Mouse (Mus musculus): ENCODE data around the gene Dnajb4. TPM values are rescaled to one million over a fixed set of nuclear protein-coding genes. Genes with fewer than 3 reads are reported as not detected.

Gene Dnajb4
- polyA plus RNA-seq, 1 experiment = 1.4 TPM

DNA sequence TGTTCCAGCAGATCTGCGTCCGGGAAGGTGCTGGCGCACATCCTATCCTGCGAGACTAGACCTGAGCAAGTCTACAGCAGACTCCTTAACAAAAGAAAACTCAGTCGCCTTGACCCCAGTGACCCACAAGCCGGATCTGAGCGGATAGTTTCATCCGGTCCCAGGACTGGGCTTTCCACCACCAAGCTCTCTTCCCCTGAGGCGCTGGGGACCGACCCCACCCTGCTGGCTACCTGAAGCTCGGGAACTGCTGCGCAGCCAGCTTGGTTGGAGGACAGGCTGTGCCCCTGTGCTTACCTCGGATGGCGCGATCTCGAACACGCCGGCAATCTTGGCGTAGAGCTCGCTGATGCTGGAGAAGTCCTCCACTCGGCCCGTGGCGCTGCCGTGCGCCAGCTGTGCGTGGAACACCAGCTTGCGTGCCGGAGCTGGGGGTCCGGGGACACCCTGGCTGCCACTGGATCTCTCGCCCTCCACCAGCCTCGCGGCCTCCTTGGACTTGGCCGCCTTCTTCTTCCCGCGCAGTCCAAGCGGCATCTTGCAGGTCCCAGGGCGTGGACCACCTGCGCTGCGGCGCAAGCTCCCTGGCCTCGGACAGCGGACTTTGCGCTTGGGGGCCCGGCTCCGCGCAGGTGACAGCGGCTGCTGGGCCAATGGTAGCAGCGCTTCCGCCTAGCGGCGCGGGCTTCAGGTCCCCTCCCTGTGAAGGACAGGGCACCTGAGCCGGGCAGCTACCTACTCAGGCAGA is 44.6 kb downstream of the Dnajb4 start:
- WGBS = 3% methylated on average over 53 of the region's 53 CpGs
- peaks cover 11% of the 10 kb centered on the region for H3K4me1 ChIP-seq (ENCODE audit: control insufficient read depth, insufficient read depth, insufficient read length, low read length)
- peaks cover 3% of the 10 kb centered on the region; the same call in 1 of the 2 replicates for H3K36me3 ChIP-seq (ENCODE audit: control insufficient read depth, insufficient read depth, low read length)
- TF ChIP-seq POLR2A (IDR thresholded peaks at IDR 0.05; ENCODE audit: low read depth, low read length) (peak; percentile 68), CTCF (IDR thresholded peaks at IDR 0.05; ENCODE audit: extremely low read depth, insufficient read length, insufficient replicate concordance, low read depth, low read length) (no peak)
- peak overlapping the region; percentile 82 for H3K4me3 ChIP-seq (ENCODE audit: low read depth, low read length)
- no peaks in the 10 kb centered on the region for H3K27me3 ChIP-seq (ENCODE audit: control insufficient read depth, insufficient read depth, low read length)
- H3K27ac ChIP-seq (ENCODE audit: insufficient read depth, low read depth, low read length) = peak overlapping the region; percentile 98

GRCm38 (mm10) chr3:152165014-152165350 is 45.1 kb downstream of the Dnajb4 start:
- Histone ChIP-seq H3K4me1 (ENCODE audit: control insufficient read depth, insufficient read depth, insufficient read length, low read length) (peaks cover 15% of the 10 kb centered on the region), H3K36me3 (ENCODE audit: control insufficient read depth, insufficient read depth, low read length) (peaks cover 3% of the 10 kb centered on the region; the same call in 1 of the 2 replicates), H3K27me3 (ENCODE audit: control insufficient read depth, insufficient read depth, low read length) (no peaks in the 10 kb centered on the region), H3K4me3 (ENCODE audit: low read depth, low read length) (peak overlapping the region; percentile 82), H3K27ac (ENCODE audit: insufficient read depth, low read depth, low read length) (peak overlapping the region; percentile 98)
- 15% methylated on average over 9 of the region's 9 CpGs for WGBS
- TF ChIP-seq CTCF (IDR thresholded peaks at IDR 0.05; ENCODE audit: extremely low read depth, insufficient read length, insufficient replicate concordance, low read depth, low read length) (no peak), POLR2A (IDR thresholded peaks at IDR 0.05; ENCODE audit: low read depth, low read length) (no peak)

- peaks cover 16% of the 10 kb centered on the region for H3K4me1 ChIP-seq (ENCODE audit: control insufficient read depth, insufficient read depth, insufficient read length, low read length)
- 28% methylated on average over 8 of the region's 8 CpGs for WGBS
- H3K27me3 ChIP-seq (ENCODE audit: control insufficient read depth, insufficient read depth, low read length) = no peaks in the 10 kb centered on the region
- H3K4me3 ChIP-seq (ENCODE audit: low read depth, low read length) = peak overlapping the region; percentile 32; the same call in 1 of the 2 replicates
- TF ChIP-seq CTCF (IDR thresholded peaks at IDR 0.05; ENCODE audit: extremely low read depth, insufficient read length, insufficient replicate concordance, low read depth, low read length) (no peak), POLR2A (IDR thresholded peaks at IDR 0.05; ENCODE audit: low read depth, low read length) (no peak)
- H3K36me3 ChIP-seq (ENCODE audit: control insufficient read depth, insufficient read depth, low read length) = peaks cover 3% of the 10 kb centered on the region; the same call in 1 of the 2 replicates
- peak overlapping the region; percentile 42 for H3K27ac ChIP-seq (ENCODE audit: insufficient read depth, low read depth, low read length)
Observed at GRCm38 (mm10) chr3:152163320-152163719, 46.8 kb downstream of the Dnajb4 start.

DNA sequence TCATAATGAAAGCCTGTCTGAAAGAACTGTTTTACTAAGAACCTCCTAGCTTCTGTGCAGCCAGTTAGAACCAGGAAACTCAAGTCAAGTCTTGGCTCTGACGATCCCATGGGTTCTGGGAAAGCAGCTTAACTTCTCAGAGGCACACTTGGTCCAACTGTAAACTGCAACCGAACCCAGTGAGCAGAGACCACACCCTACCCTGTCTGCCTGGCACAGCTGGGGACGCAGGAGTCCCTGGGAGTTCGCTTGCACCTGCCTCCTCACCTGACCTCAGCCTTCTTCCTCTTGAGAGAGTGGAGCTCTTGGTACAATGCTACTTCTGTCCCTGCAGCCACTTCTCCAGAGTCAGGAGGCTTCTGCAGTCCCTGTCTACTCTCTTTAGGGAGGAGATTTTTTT is 49.5 kb downstream of the Dnajb4 start:
- Histone ChIP-seq H3K4me1 (ENCODE audit: control insufficient read depth, insufficient read depth, insufficient read length, low read length) (peaks cover 18% of the 10 kb centered on the region; the same call in 1 of the 2 replicates), H3K4me3 (ENCODE audit: low read depth, low read length) (no peak overlapping the region), H3K27ac (ENCODE audit: insufficient read depth, low read depth, low read length) (peak overlapping the region; percentile 12; the same call in 1 of the 2 replicates), H3K27me3 (ENCODE audit: control insufficient read depth, insufficient read depth, low read length) (no peaks in the 10 kb centered on the region), H3K36me3 (ENCODE audit: control insufficient read depth, insufficient read depth, low read length) (peaks cover 5% of the 10 kb centered on the region)
- TF ChIP-seq POLR2A (IDR thresholded peaks at IDR 0.05; ENCODE audit: low read depth, low read length) = no peak
- no peak for TF ChIP-seq CTCF (IDR thresholded peaks at IDR 0.05; ENCODE audit: extremely low read depth, insufficient read length, insufficient replicate concordance, low read depth, low read length)
- WGBS = 15% methylated on average over 4 of the region's 4 CpGs

- peaks cover 5% of the 10 kb centered on the region for H3K36me3 ChIP-seq (ENCODE audit: control insufficient read depth, insufficient read depth, low read length)
- no peak overlapping the region for H3K27ac ChIP-seq (ENCODE audit: insufficient read depth, low read depth, low read length)
- peaks cover 26% of the 10 kb centered on the region; the same call in 1 of the 2 replicates for H3K4me1 ChIP-seq (ENCODE audit: control insufficient read depth, insufficient read depth, insufficient read length, low read length)
- no peaks in the 10 kb centered on the region for H3K27me3 ChIP-seq (ENCODE audit: control insufficient read depth, insufficient read depth, low read length)
- H3K4me3 ChIP-seq (ENCODE audit: low read depth, low read length) = no peak overlapping the region
- TF ChIP-seq CTCF (IDR thresholded peaks at IDR 0.05; ENCODE audit: extremely low read depth, insufficient read length, insufficient replicate concordance, low read depth, low read length) = no peak
- no peak for TF ChIP-seq POLR2A (IDR thresholded peaks at IDR 0.05; ENCODE audit: low read depth, low read length)
Observed at GRCm38 (mm10) chr3:152159321-152159720, 50.8 kb downstream of the Dnajb4 start.

DNA sequence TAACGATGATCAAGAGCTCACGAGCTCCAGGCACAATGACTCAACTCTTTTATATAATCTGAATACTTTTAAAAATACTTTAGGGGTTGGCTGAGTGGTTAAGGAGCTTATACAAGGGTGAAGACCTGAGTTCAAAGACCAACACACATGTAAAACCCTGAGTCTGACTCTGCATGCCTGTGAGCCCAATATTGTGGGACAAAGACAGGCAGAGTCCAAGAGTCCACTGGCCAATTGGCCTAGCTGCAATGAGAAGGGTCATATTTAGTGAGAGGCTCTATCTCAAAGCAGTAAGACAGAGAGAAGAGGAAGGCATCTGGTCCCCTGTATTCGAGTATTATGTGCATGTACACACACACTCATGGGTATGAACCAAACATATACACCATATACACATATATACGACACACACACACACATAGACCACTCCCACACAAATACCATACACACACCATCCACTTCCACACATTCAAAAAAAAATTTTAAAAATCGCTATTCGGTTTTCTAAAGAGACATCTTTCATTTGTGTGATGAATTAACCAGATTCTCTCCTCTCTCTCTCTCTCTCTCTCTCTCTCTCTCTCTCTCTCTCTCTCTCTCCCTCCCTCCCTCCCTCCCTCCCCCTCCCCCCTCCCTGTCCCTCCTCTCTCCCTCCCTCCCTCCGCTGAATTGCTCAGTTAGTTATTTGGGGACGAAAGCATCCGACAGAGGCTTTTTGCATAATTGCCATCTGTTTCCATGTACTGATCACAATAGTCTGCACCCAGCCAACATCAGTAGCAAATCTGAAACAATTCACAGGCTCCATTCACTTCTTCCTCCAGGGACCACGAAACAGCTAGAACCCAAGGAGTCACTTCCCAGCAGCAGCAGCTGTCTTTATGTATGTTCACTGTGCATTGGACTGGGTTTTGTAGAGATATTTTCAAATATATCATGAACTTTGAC is 51.5 kb downstream of the Dnajb4 start:
- H3K4me1 ChIP-seq (ENCODE audit: control insufficient read depth, insufficient read depth, insufficient read length, low read length) = peaks cover 29% of the 10 kb centered on the region
- H3K4me3 ChIP-seq (ENCODE audit: low read depth, low read length) = no peak overlapping the region
- TF ChIP-seq CTCF (IDR thresholded peaks at IDR 0.05; ENCODE audit: extremely low read depth, insufficient read length, insufficient replicate concordance, low read depth, low read length) (no peak), POLR2A (IDR thresholded peaks at IDR 0.05; ENCODE audit: low read depth, low read length) (no peak)
- WGBS = 74% methylated on average over 10 of the region's 10 CpGs
- no peak overlapping the region for H3K27ac ChIP-seq (ENCODE audit: insufficient read depth, low read depth, low read length)
- no peaks in the 10 kb centered on the region for H3K27me3 ChIP-seq (ENCODE audit: control insufficient read depth, insufficient read depth, low read length)
- H3K36me3 ChIP-seq (ENCODE audit: control insufficient read depth, insufficient read depth, low read length) = peaks cover 5% of the 10 kb centered on the region
